In genomic region chr7:132713483-132714126, GRCm38 (mm10) we compare ENCODE assay signal across 8 mouse cellular contexts.
A peak's percentile ranks its signal among the peaks of the same experiment; 100 is the strongest.
DNase-seq lines count a peak whose midpoint lies in the region; ATAC-seq lines count a peak whose summit lies in the region.

No protein-coding gene starts in this region.

- no peak overlapping the region for H3K4me3 ChIP-seq in embryonic facial prominence, embryonic 13.5 days
- no peak overlapping the region for H3K4me3 ChIP-seq in limb, embryonic 10.5 days

- peak overlapping the region; percentile 84 for H3K27ac ChIP-seq in embryonic facial prominence, embryonic 13.5 days
- H3K27ac ChIP-seq in limb, embryonic 10.5 days: peak overlapping the region; percentile 62

- ATAC-seq in embryonic facial prominence, embryonic 13.5 days (ENCODE audit: insufficient number of reproducible peaks, insufficient read depth, low FRiP score, low TSS enrichment, low read depth): no peak
- peak; percentile 57 for ATAC-seq in megakaryocyte progenitor cell, adult 5-6 weeks (replicated peaks; ENCODE audit: poor library complexity)

- intact Hi-C loops in heart, postnatal 25 days (cut with DNase I): loop anchor here (2.0 to 5.0 kb wide), 3 partner anchors 21 to 56 kb away; no protein-coding TSS in a partner anchor

- WGBS in embryonic facial prominence, embryonic 13.5 days: 69% methylated on average over 8 of the region's 8 CpGs
- 77% methylated on average over 8 of the region's 8 CpGs for WGBS in limb, embryonic 10.5 days

- H3K9me3 ChIP-seq in embryonic facial prominence, embryonic 13.5 days: no peaks in the 10 kb centered on the region
- no peaks in the 10 kb centered on the region for H3K9me3 ChIP-seq in limb, embryonic 10.5 days (replicated peaks)

- no peak overlapping the region for H3K9ac ChIP-seq in embryonic facial prominence, embryonic 13.5 days

- H3K4me2 ChIP-seq in embryonic facial prominence, embryonic 13.5 days: no peak overlapping the region

- peaks cover 43% of the 10 kb centered on the region for H3K4me1 ChIP-seq in embryonic facial prominence, embryonic 13.5 days
- H3K4me1 ChIP-seq in limb, embryonic 10.5 days: peaks cover 40% of the 10 kb centered on the region

- peak; percentile 47 for DNase-seq in cerebellum, adult 9-10 months
- DNase-seq in cerebellum, postnatal 4 days (ENCODE audit: low spot score in 2 of 2): no peak
- DNase-seq in heart, postnatal 25 days (ENCODE audit: low spot score): peak; percentile 53
- no peak for DNase-seq in limb, embryonic 10.5 days (ENCODE audit: low spot score)
- DNase-seq in ovary, adult 18-20 months (ENCODE audit: low spot score): no peak
- no peak for DNase-seq in left cerebral cortex, adult 9 months (ENCODE audit: low spot score in 2 of 2)

- peaks cover 7% of the 10 kb centered on the region; the same call in 1 of the 2 replicates for H3K36me3 ChIP-seq in embryonic facial prominence, embryonic 13.5 days
- H3K36me3 ChIP-seq in limb, embryonic 10.5 days: peaks cover 34% of the 10 kb centered on the region

- H3K27me3 ChIP-seq in embryonic facial prominence, embryonic 13.5 days: no peaks in the 10 kb centered on the region
- no peaks in the 10 kb centered on the region for H3K27me3 ChIP-seq in limb, embryonic 10.5 days (ENCODE audit: low read depth, poor library complexity, severe bottlenecking)

Comparison
In these comparisons a context has a peak if more than half of its experiments do, and no peak if none do; other contexts are left out.
1. DNase-seq: peak in cerebellum, adult 9-10 months (single experiment) and heart, postnatal 25 days (single experiment); none in cerebellum, postnatal 4 days (0 of 2), limb, embryonic 10.5 days (single experiment), ovary, adult 18-20 months (single experiment) and left cerebral cortex, adult 9 months (0 of 2).